Mouse (Mus musculus) adrenal gland, postnatal 25 days (tissue): ENCODE data around the gene Dcps. TPM values are rescaled to one million over a fixed set of nuclear protein-coding genes. Genes with fewer than 3 reads are reported as not detected.

Experiments used
- DNase-seq: peaks from one replicate; pipeline ENCODE4 v3.0.0; 2021; ENCODE audit warnings: mixed read lengths
- total RNA-seq: library from RNA; stranded (reverse); gene quantifications from 2 replicates; pipeline ENCODE4 v1.2.3, GENCODE M21; 2021

Dcps gene
- total RNA-seq, 1 experiment from 2014 or later: 27.3 TPM

GRCm38 (mm10) chr9:35131637-35132397 is 44.0 kb downstream of the Dcps start:
- DNase-seq: no peak

GRCm38 (mm10) chr9:35128995-35129418 is 46.9 kb downstream of the Dcps start:
- no peak for DNase-seq

- DNase-seq: no peak
These were observed 47.3 kb downstream of the Dcps start for GRCm38 (mm10) chr9:35128564-35128963.

GRCm38 (mm10) chr9:35127561-35127960 is 48.3 kb downstream of the Dcps start:
- no peak for DNase-seq

GRCm38 (mm10) chr9:35127147-35127546 is 48.7 kb downstream of the Dcps start:
- DNase-seq: no peak

- DNase-seq: no peak
These were observed 51.2 kb downstream of the Dcps start for GRCm38 (mm10) chr9:35124678-35124955.

- no peak for DNase-seq
These were observed 51.8 kb downstream of the Dcps start for GRCm38 (mm10) chr9:35123804-35124677.

GRCm38 (mm10) chr9:35123456-35123803 is 52.4 kb downstream of the Dcps start:
- DNase-seq: no peak

GRCm38 (mm10) chr9:35122551-35123266 is 53.2 kb downstream of the Dcps start:
- DNase-seq: no peak

- no peak for DNase-seq
These were observed 56.7 kb downstream of the Dcps start, which contains the start of gene St3gal4 for GRCm38 (mm10) chr9:35119168-35119567. Gene St3gal4, minus strand, starts transcription at chr9:35119268.

GRCm38 (mm10) chr9:35118563-35118962 is 57.3 kb downstream of the Dcps start:
- no peak for DNase-seq

GRCm38 (mm10) chr9:35117384-35118295 is 58.2 kb downstream of the Dcps start:
- DNase-seq: peak; percentile 31

GRCm38 (mm10) chr9:35116391-35117381 is 59.2 kb downstream of the Dcps start:
- DNase-seq: peak; percentile 86

GRCm38 (mm10) chr9:35115804-35116203 is 60.1 kb downstream of the Dcps start:
- DNase-seq: no peak

- no peak for DNase-seq
These were observed 60.6 kb downstream of the Dcps start for GRCm38 (mm10) chr9:35115299-35115698.

GRCm38 (mm10) chr9:35114234-35114633 is 61.6 kb downstream of the Dcps start:
- DNase-seq: no peak

- DNase-seq: peak; percentile 33
These were observed 63.8 kb downstream of the Dcps start for GRCm38 (mm10) chr9:35111941-35112595.

GRCm38 (mm10) chr9:35111446-35111845 is 64.4 kb downstream of the Dcps start:
- no peak for DNase-seq

GRCm38 (mm10) chr9:35110567-35110966 is 65.3 kb downstream of the Dcps start:
- DNase-seq: no peak

- no peak for DNase-seq
These were observed 65.8 kb downstream of the Dcps start for GRCm38 (mm10) chr9:35110051-35110450.
